Comparison of ENCODE assay signal across 13 mouse cellular contexts in genomic region chr3:17789454-17790196, GRCm38 (mm10).
A peak's percentile ranks its signal among the peaks of the same experiment; 100 is the strongest.
DNase-seq lines count a peak whose midpoint lies in the region; ATAC-seq and TF ChIP-seq lines count a peak whose summit lies in the region.
"Had no signal": no experiment of that assay in that cellular context is flagged by ENCODE, and none has a peak within 500 bp of the region (broad histone marks: within the 10 kb centered on the region; RNA-seq: fewer than 3 reads in every experiment).

No protein-coding gene starts in this region.

- H3K4me2 ChIP-seq in forebrain, embryonic 11.5 days (ENCODE audit: low read depth, low read length, severe bottlenecking) = peak overlapping the region; percentile 97
- H3K4me2 ChIP-seq: limb, embryonic 12.5 days; lung, embryonic 15.5 days had no signal

- TF ChIP-seq POLR2A in cerebellum, adult 2 months (IDR thresholded peaks at IDR 0.05; ENCODE audit: borderline replicate concordance, insufficient read depth, low read length) = no peak
- no peak for TF ChIP-seq POLR2A in olfactory bulb, adult 2 months (IDR thresholded peaks at IDR 0.05; ENCODE audit: insufficient read depth, low read depth, low read length)

- ATAC-seq in forebrain, embryonic 11.5 days (replicated peaks; ENCODE audit: low FRiP score) = peak; percentile 19

- H3K27ac ChIP-seq in cerebellum, adult 2 months (ENCODE audit: insufficient read depth, low read length) = peak overlapping the region; percentile 64; the same call in 1 of the 2 replicates
- H3K27ac ChIP-seq in forebrain, embryonic 11.5 days (ENCODE audit: low read depth, low read length) = peak overlapping the region; percentile 95
- peak overlapping the region; percentile 99 for H3K27ac ChIP-seq in olfactory bulb, adult 2 months (ENCODE audit: insufficient read depth, low read depth, low read length)
- H3K27ac ChIP-seq: kidney, postnatal 0 days; limb, embryonic 12.5 days; lung, embryonic 15.5 days had no signal

- TF ChIP-seq CTCF in cerebellum, adult 2 months (IDR thresholded peaks at IDR 0.05; ENCODE audit: borderline replicate concordance, insufficient read depth, low read depth, low read length) = no peak
- no peak for TF ChIP-seq CTCF in olfactory bulb, adult 2 months (IDR thresholded peaks at IDR 0.05; ENCODE audit: insufficient read depth, low read depth, low read length)

- peak in 1 of 2 experiments; percentile 39 for DNase-seq in cerebellum, adult 2 months
- DNase-seq in cerebellum, postnatal 4 days (ENCODE audit: low spot score in 2 of 2) = no peak
- peak; percentile 71 for DNase-seq in forebrain, embryonic 11.5 days (ENCODE audit: low spot score)
- peak; percentile 44 for DNase-seq in mesoderm, embryonic 11.5 days (ENCODE audit: low read depth, low spot score)
- DNase-seq in kidney, postnatal 25 days = no peak
- no peak for DNase-seq in gastrocnemius, postnatal 14 days
- no peak for DNase-seq in gastrocnemius, postnatal 25 days
- DNase-seq: adrenal gland, postnatal 25 days; heart, postnatal 14 days had no signal

- H3K9ac ChIP-seq in forebrain, embryonic 11.5 days (ENCODE audit: low read length) = peak overlapping the region; percentile 98
- H3K9ac ChIP-seq: limb, embryonic 12.5 days; lung, embryonic 15.5 days had no signal

- intact Hi-C loops in gastrocnemius, postnatal 14 days (cut with DNase I; ENCODE audit: low total_unique reads) = no loop called here

- H3K4me3 ChIP-seq in cerebellum, adult 2 months (replicated peaks; ENCODE audit: insufficient read depth, low read depth, low read length) = peak overlapping the region; percentile 73
- H3K4me3 ChIP-seq in forebrain, embryonic 11.5 days (ENCODE audit: low read depth, low read length) = peak overlapping the region; percentile 74
- peak overlapping the region; percentile 87 for H3K4me3 ChIP-seq in olfactory bulb, adult 2 months (ENCODE audit: insufficient read depth, low read depth, low read length)
- H3K4me3 ChIP-seq: limb, embryonic 12.5 days; lung, embryonic 15.5 days had no signal

- H3K27me3 ChIP-seq in cerebellum, adult 2 months (ENCODE audit: control insufficient read depth, insufficient read depth, low read length) = no peaks in the 10 kb centered on the region
- no peaks in the 10 kb centered on the region for H3K27me3 ChIP-seq in forebrain, embryonic 11.5 days (ENCODE audit: control insufficient read depth, insufficient read depth, low read length)

- no peaks in the 10 kb centered on the region for H3K9me3 ChIP-seq in forebrain, embryonic 11.5 days (ENCODE audit: control insufficient read depth, low read length)
- H3K9me3 ChIP-seq: limb, embryonic 12.5 days; lung, embryonic 15.5 days had no signal

- H3K4me1 ChIP-seq in cerebellum, adult 2 months (ENCODE audit: control insufficient read depth, insufficient read depth, low read length) = no peaks in the 10 kb centered on the region; the same call in 1 of the 2 replicates
- H3K4me1 ChIP-seq in forebrain, embryonic 11.5 days (replicated peaks; ENCODE audit: control insufficient read depth, insufficient read depth, low read length) = peaks cover 14% of the 10 kb centered on the region
- H3K4me1 ChIP-seq in olfactory bulb, adult 2 months (ENCODE audit: control insufficient read depth, insufficient read depth, low read length) = peaks cover 28% of the 10 kb centered on the region

- 58% methylated on average over 9 of the region's 9 CpGs for WGBS in cerebellum, adult 2 months
- WGBS in forebrain, embryonic 11.5 days = 0% methylated on average over 9 of the region's 9 CpGs
- 4% methylated on average over 9 of the region's 9 CpGs for WGBS in olfactory bulb, adult 2 months

- H3K36me3 ChIP-seq in forebrain, embryonic 11.5 days (ENCODE audit: control insufficient read depth, insufficient read depth, low read length) = no peaks in the 10 kb centered on the region
- H3K36me3 ChIP-seq: limb, embryonic 12.5 days; lung, embryonic 15.5 days had no signal

Comparison
In these comparisons a context has a peak if more than half of its experiments do, and no peak if none do; other contexts are left out.
1. DNase-seq: peak in forebrain, embryonic 11.5 days (single experiment) and mesoderm, embryonic 11.5 days (single experiment); none in cerebellum, postnatal 4 days (0 of 2), kidney, postnatal 25 days (0 of 2), gastrocnemius, postnatal 14 days (single experiment) and gastrocnemius, postnatal 25 days (single experiment).
2. Peak in every context shown above with its lines, with median percentiles within 50 percentile points of each other: H3K27ac ChIP-seq and H3K4me3 ChIP-seq.